Mouse (Mus musculus) yolk sac, embryonic 10.5 days (tissue): ENCODE measurements at regions not wholly inside any gene's neighbourhood (a gene's known extent, or its start where the extent isn't known, plus 50 kb on each side); places are given as distances from the start of the nearest gene placed in this dataset.

Experiments used
- DNase-seq: peaks from one replicate; pipeline ENCODE4 v3.0.0-alpha.2; 2017; ENCODE audit warnings: low spot score

DNA sequence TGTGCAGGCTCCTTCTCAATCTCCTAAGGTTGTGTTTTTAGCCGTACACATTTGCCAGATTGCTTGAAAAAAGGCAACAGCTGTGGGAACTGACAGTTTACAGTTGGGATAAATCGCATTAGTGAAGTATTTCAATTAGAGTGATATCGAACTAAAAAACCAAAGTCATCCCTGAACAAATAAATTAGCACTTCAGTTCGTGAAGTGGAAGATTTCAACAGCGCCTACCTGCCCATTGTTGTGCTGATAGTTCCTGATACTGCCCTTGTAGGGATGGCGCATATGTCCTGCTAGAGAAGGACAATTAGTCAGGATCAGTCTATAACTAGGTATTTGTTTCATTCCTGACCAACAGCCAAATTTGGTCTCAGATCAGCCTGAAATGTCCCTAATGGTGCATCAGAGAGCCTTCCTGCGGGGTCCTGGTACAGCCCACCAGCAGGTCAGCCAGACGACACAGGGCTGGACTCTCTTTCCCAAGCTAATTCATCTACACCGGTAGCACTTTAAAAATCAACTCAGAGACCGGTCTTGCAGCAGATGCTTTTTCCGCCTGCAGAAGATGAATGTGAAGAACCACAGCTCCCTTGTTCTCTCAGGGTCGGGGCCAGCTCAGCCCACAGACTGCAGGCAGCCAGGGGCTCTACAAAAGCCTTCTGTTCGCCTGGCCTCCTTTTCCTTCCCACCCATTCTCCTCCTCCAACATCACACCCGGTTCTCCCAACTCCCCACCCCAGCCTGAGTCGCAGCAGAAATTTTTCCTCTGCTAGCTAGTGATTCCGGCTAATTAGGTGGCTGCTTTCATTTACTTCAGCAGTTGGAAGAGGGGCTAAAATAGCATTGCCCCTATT, 146.1 kb downstream of the Psat1 start:
- peak; percentile 17 for DNase-seq

DNA sequence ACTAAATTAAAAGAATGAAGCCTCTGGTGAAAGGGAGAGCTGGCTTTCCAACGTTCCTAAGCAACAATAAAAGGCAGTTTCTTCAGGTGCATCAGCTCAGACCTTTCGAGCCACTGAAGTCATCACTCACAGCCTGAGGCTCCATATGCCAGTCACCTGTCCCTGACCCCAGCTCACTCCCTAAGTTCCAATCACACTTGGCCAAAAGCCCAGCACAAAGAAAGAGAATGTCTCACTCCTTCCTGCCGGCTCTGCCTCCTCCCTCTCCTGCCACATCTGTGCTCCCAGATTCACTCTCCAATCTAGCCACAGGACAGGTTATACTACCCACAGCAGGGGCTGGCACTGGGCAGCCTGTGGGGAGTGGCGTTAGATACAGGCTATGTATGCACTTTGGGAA, 150.7 kb downstream of the Psat1 start:
- DNase-seq, result no peak

DNA sequence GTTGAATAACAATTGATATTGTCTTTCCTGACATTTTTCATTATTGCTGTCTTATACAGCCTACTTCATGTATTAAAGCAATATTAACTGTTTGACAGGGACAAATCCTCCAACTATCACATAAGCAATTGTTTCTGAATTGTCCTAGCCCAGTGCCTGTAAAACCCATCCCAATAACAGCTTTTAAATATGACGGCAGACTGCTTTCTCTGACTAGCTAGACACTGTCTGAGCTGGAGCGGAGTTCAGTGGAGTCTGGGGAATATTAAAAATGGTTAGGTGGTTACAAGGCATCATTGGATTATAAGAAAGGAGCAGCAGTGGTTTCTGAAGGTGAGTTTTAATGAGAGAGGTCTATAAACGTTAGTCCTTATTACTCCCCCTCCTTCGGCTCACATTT, 155.2 kb downstream of the Psat1 start:
- DNase-seq, result no peak

DNA sequence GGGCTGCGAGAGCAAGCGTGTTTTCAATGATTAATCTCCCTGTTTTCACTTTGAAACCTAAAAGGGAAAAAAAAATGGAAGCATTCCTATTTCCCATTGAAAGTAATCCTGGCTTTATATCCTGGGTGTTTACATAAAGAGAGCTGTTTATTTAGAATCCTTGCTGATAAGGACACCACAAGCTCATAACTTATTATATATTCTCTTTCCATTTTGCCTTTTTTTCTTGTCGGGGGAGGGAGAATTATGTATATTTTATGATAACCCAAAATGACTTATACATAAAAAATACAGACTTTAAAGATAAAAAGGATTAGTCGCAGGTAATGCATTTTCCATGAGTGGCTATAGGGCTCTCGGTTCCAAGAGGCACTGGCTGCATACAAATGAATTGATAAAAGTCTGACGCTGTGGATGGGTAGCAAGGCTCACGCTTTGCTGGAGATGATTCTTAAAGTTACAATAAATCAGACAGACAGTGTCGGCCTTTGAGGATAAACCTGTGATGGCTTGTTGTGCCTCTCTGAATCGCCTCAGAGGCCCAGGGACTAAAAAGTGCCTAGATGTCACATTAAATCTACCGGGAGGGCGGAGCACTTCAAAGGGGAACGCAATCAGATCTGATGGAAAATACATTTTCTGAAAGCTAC, 155.7 kb downstream of the Psat1 start:
- DNase-seq, result no peak

DNA sequence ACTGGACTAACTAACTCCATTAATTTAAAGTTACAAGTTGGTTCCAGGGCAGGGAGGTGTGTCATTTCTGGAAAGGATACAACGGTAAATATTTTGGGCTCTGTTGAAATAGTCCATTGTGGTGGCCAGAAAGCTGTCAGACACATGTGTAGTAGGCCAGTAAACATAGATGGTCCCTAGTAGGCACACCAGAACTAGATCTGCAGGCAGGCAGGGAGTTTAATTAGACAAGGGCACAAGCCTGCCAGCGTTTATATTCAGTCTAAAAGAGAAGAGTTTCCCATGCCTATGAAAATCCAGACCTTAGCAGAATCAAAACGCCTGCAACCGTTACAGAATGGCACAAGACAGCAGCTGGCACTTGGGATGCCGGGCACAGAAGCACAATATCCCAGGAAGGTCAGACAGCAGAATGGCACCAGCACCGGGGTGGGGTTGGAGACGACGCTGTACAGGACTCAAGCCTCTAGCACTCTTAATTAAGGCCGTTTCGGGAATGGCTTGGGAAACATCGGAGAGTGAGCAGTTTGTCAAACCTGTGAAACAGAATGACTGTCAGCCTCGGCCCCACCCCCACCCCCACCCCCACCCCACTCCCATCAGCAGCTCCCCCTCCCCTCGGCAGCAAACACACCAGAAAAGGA, 156.4 kb downstream of the Psat1 start:
- DNase-seq, result no peak

DNA sequence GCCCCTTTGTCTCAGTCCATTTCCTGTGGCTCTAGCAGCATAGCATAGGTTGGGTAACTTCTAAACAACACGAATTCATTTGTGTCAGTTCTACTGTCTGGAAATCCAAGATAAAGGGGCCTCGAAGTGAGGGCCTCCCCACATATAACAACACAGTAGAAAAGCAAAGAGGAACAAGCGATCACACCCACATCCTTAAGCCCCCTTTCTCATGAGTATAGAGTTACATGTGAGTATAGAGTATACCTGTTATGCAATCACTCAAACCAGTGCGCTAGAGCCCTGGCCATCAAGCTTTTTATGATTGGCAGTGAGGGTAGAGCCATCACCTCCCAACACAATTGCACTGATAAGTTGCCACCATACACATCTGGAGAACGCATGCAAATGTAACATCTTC, 157.4 kb downstream of the Psat1 start:
- no peak for DNase-seq

GRCm38 (mm10) chr19:15784644-15785043, 162.5 kb downstream of the Psat1 start:
- no peak for DNase-seq

DNA sequence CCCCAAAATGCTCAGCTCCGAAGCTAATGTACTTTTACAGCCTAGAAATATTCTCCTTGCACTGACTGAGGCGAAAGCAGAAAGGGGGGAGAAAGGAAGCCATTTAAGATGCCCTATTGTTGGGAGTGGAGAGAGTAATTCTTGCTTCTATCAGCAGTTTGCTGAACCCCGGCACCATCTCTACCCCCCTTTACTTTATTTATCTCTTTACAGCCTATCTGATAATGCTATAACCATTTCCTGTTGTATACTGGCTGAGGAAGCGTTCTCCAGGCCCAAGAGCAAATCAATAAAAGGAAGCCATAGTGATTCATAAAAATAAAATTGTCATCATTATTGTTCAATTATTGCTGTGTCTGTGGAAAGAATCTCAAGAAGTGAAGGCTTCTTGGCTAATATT, 177.5 kb downstream of the Psat1 start:
- DNase-seq, result no peak

DNA sequence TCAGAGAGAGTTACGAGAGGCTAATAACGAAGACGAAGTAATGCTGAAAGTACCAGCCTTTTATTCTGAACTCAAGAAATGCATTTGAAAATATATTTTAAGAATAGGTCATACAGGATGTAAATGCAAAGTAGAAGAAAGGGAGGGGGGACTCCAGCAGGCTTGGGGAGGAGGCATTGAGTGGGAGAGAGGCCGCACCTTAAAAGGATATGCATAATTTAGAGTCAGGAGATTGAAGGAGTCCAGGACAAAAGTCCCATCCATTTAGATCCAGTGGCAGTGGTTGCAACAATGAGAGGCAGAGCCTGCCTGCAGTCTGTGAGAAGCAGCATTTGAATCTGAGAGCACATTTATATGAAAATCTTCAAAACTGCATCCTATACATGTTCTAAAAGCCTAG, 186.1 kb downstream of the Psat1 start:
- no peak for DNase-seq

GRCm38 (mm10) chr19:15745026-15745777, 201.9 kb downstream of the Psat1 start:
- no peak for DNase-seq

DNA sequence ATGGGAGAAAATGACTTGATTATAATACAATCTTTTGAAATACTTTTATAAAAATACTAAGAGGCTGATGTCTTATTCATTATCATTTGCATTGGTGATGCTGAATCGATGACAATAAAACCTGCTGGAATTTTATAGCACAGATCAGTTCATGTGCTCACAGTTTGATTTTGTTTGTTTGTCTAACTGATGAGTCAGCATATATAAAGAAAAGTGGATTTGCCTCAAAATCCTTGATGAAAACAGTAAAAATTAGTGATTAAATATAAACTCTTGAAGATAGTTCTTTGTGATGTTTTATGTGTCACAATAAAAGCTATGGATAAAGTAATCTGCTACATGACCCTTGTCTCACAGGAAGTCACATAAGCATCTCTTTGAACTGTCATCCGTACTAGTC, 210.9 kb downstream of the Psat1 start:
- DNase-seq, result no peak

DNA sequence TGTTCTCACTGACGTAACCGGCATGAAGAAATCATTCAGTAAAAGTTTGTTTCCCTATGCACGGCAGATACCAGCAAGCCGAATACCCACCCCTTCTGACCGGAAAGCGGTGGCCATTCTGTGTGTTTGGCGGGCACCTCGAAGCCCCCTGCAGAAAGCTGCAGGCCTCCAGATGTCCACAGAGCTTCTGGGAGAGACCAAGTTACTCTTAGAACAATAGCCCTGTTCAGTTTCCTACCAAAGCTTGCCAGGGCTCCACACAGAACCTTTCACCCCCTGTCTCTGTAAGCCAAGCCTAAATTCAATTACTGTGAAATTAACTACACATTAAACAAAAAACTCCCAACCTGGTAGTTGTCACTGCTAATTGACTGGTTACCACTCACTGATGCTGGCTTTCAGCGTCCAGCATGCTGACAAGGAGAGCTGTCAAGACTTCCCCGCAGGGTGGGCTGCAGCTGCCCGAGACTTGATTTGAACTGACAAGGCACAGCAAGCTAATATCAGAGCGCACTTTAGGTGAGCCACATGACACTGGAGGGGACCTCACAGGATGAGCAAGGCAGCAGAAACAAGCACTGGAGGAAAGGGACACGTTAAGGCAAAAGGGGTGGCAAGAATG, 220.2 kb downstream of the Psat1 start:
- no peak for DNase-seq

GRCm38 (mm10) chr19:15692379-15693023, 254.6 kb downstream of the Psat1 start:
- no peak for DNase-seq

- DNase-seq, result no peak
Measured at GRCm38 (mm10) chr19:15669996-15670395, 277.1 kb downstream of the Psat1 start.

DNA sequence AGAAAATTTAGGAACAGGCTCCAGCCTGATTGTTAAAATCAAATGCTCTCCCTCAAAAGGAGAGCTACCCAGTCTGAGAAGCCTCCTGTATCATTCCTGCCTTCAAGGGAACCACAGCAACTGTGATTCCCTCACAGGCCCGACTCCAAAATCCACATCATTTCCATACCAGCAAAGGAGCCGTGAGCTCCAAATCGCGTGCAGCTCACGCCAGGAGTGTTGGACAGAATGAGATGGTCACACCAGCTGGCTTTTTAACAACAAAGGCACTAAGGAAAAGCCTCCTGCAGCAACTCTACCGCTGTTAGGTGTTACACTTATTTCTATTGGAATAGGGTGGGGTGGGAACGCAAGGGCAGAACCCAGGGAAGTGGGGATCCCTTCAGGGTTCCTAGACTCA, 277.6 kb downstream of the Psat1 start:
- no peak for DNase-seq

- no peak for DNase-seq
Measured at GRCm38 (mm10) chr19:15668624-15669016, 278.5 kb downstream of the Psat1 start.

DNA sequence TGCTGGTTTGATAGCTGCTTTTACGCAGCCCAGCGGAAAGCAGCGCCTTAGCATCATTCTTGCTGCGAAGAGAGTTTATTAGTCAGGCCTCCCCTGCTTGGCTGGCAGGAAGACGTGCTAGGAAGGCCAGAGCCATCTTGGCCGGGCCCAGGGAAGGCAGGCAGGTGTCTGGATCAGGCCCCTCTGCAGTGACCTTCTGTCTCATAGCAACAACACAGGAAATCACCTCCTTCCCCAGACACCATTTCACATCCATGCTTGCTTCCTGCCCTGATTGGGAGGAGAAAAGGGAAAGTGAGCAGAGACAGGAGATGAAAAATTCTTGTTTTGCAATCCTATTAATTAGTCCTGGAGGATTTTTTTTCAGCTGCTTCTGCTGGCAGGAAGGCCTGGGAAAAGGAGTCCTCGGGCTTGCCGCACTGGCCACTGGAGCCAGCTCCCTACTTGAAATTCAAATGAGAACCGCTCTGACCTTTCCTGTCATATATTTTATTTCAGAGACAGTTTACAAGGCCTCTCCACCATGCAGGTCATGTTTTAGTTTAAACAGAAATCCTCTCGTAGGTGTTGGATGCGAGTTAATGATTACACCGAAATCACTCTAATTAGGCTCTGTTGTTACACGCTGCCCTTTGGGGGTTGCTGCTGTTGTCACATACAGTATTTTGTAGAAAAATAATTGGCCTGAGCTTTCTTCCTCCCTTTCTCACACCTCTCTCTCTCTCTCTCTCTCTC, 279.1 kb downstream of the Psat1 start:
- DNase-seq, result peak; percentile 7

DNA sequence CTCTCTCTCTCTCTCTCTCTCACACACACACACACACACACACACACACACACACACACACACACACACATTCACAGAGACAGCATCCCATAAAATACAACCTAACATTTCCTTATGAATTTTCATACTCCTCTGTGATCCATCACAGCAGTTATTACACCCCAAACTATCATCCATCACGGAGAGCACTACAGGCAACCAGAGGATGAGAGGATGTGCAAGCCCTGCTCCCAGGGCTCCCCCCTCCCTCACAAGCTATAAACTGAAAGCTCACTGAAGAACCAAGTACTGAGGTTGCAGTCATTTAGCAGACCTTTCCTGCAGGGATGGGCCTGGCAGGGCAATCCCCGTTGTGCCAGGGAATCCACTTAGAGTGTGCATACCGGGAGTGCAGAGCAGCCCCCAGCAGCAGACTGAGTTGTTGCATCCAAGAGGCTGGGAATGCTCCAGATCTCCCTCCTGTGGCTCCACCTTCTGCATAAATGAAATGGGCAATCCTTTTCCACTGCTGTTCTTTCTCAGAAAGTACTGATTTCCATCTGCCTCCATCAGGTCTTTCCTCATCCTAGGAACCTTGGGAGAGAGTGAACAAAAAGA, 283.4 kb downstream of the Psat1 start:
- DNase-seq, result no peak

DNA sequence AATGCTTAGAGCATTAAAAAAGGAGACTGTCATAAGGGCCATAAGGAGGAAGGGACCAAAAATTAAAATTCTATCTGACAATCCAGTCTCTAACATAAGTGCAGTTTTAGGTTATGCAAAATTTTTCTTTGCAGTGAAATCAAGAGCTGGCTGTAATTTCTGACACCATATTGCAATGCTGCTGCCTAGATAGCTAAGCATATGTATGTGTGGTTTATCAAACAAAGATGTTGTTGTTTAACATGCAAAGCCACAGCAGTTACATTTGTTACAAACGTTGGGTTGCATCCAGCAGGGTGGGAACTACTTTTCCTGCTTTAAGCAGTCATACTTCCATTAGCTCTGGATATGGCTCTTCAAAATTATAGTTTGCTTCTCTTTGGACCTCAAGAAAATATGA, 288.5 kb downstream of the Psat1 start:
- DNase-seq, result no peak

GRCm38 (mm10) chr19:15657846-15658245, 289.3 kb downstream of the Psat1 start:
- no peak for DNase-seq
